ENCODE assay signal across 23 mouse cellular contexts in genomic region chr4:71524255-71524970, GRCm38 (mm10).
DNase-seq lines count a peak whose midpoint lies in the region; ATAC-seq and TF ChIP-seq lines count a peak whose summit lies in the region.
"Had no signal": no experiment of that assay in that cellular context is flagged by ENCODE, and none has a peak within 500 bp of the region (broad histone marks: within the 10 kb centered on the region; RNA-seq: fewer than 3 reads in every experiment).

No protein-coding gene starts in this region.

- H3K4me2 ChIP-seq in liver, postnatal 0 days (ENCODE audit: low read depth, low read length) = no peak overlapping the region
- H3K4me2 ChIP-seq in stomach, embryonic 14.5 days (replicated peaks; ENCODE audit: low read depth, low read length) = no peak overlapping the region
- no peak overlapping the region for H3K4me2 ChIP-seq in stomach, postnatal 0 days (replicated peaks; ENCODE audit: low read depth)
- H3K4me2 ChIP-seq: hindbrain, embryonic 13.5 days had no signal

- no peak overlapping the region for H3K27ac ChIP-seq in liver, postnatal 0 days (ENCODE audit: low read depth)
- H3K27ac ChIP-seq in stomach, embryonic 14.5 days (ENCODE audit: low read length) = no peak overlapping the region
- H3K27ac ChIP-seq in stomach, postnatal 0 days (replicated peaks) = no peak overlapping the region
- no peak overlapping the region for H3K27ac ChIP-seq in gastrocnemius, adult 2 months
- H3K27ac ChIP-seq: embryonic facial prominence, embryonic 10.5 days; heart, adult 2 months; hindbrain, embryonic 13.5 days; left cerebral cortex, adult 2 months had no signal

- 46% methylated on average over 4 of the region's 4 CpGs for WGBS in liver, postnatal 0 days (ENCODE audit: insufficient replicate concordance)
- WGBS in stomach, embryonic 14.5 days = 65% methylated on average over 4 of the region's 4 CpGs
- WGBS in stomach, postnatal 0 days = 44% methylated on average over 4 of the region's 4 CpGs

- peak; percentile 17 to 22 for DNase-seq in cerebellum, postnatal 10 days
- DNase-seq in cerebellum, postnatal 4 days (ENCODE audit: low spot score in 2 of 2) = no peak
- peak; percentile 2 for DNase-seq in liver
- DNase-seq in liver, postnatal 0 days = no peak
- DNase-seq in stomach, postnatal 0 days (ENCODE audit: low spot score) = no peak
- DNase-seq in gastrocnemius, adult 2 months = no peak
- no peak for DNase-seq in spleen, postnatal 4 days (ENCODE audit: low spot score in 2 of 2)
- DNase-seq: adrenal gland, postnatal 10 days; cerebellum, adult 8-10 months; gastrocnemius, postnatal 25 days; heart, adult 2 months; kidney, adult 18-20 months; kidney, postnatal 10 days; lung, postnatal 14 days; right cerebral cortex, adult 18-20 months; right cerebral cortex, postnatal 4 days had no signal

- TF ChIP-seq CTCF in liver, postnatal 0 days (IDR thresholded peaks at IDR 0.05; ENCODE audit: low read depth) = no peak
- no peak for TF ChIP-seq CTCF in stomach, postnatal 0 days (IDR thresholded peaks at IDR 0.05; ENCODE audit: low read depth)
- TF ChIP-seq CTCF in gastrocnemius, adult 2 months (IDR thresholded peaks at IDR 0.05) = no peak

- no peaks in the 10 kb centered on the region for H3K36me3 ChIP-seq in liver, postnatal 0 days (replicated peaks; ENCODE audit: insufficient read depth, low read length)
- no peaks in the 10 kb centered on the region for H3K36me3 ChIP-seq in stomach, embryonic 14.5 days (ENCODE audit: control insufficient read depth, insufficient read depth, low read length)
- H3K36me3 ChIP-seq in stomach, postnatal 0 days (ENCODE audit: control insufficient read depth, insufficient read depth, low read length) = no peaks in the 10 kb centered on the region
- H3K36me3 ChIP-seq: embryonic facial prominence, embryonic 10.5 days; hindbrain, embryonic 13.5 days had no signal

- no peak overlapping the region for H3K9ac ChIP-seq in liver, postnatal 0 days (replicated peaks)
- H3K9ac ChIP-seq in stomach, embryonic 14.5 days (replicated peaks; ENCODE audit: low read depth, low read length) = no peak overlapping the region
- no peak overlapping the region for H3K9ac ChIP-seq in stomach, postnatal 0 days (ENCODE audit: low read length)
- H3K9ac ChIP-seq: hindbrain, embryonic 13.5 days had no signal

- no peak for TF ChIP-seq EP300 in liver, postnatal 0 days (IDR thresholded peaks at IDR 0.05; ENCODE audit: low read depth)
- no peak for TF ChIP-seq EP300 in stomach, postnatal 0 days (optimal IDR thresholded peaks at IDR 0.05)

- intact Hi-C loops in gastrocnemius, adult 2 months (cut with DNase I) = no loop called here

- 0 out of 2 replicates have a peak, but pooled peaks cover 5% of the 10 kb centered on the region for H3K4me1 ChIP-seq in liver, postnatal 0 days (ENCODE audit: insufficient read depth)
- H3K4me1 ChIP-seq in stomach, embryonic 14.5 days (ENCODE audit: control insufficient read depth, insufficient read depth, low read length) = no peaks in the 10 kb centered on the region
- no peaks in the 10 kb centered on the region for H3K4me1 ChIP-seq in stomach, postnatal 0 days (replicated peaks; ENCODE audit: control insufficient read depth, insufficient read depth)
- H3K4me1 ChIP-seq: embryonic facial prominence, embryonic 10.5 days; hindbrain, embryonic 13.5 days; megakaryocyte, embryonic 14.5 days had no signal

- no peaks in the 10 kb centered on the region for H3K27me3 ChIP-seq in liver, postnatal 0 days (ENCODE audit: insufficient read depth, low read length)
- no peaks in the 10 kb centered on the region for H3K27me3 ChIP-seq in stomach, embryonic 14.5 days (ENCODE audit: control insufficient read depth, insufficient read depth, low read length)
- no peaks in the 10 kb centered on the region for H3K27me3 ChIP-seq in stomach, postnatal 0 days (ENCODE audit: control insufficient read depth, insufficient read depth, low read length)
- H3K27me3 ChIP-seq: megakaryocyte, embryonic 14.5 days had no signal

- H3K9me3 ChIP-seq in liver, postnatal 0 days (ENCODE audit: low read length) = no peaks in the 10 kb centered on the region
- H3K9me3 ChIP-seq in stomach, embryonic 14.5 days (ENCODE audit: control insufficient read depth, low read depth, low read length) = no peaks in the 10 kb centered on the region
- no peaks in the 10 kb centered on the region for H3K9me3 ChIP-seq in stomach, postnatal 0 days (ENCODE audit: control insufficient read depth, low read length)
- H3K9me3 ChIP-seq: embryonic facial prominence, embryonic 10.5 days; hindbrain, embryonic 13.5 days; megakaryocyte, embryonic 14.5 days had no signal

- H3K4me3 ChIP-seq in liver, postnatal 0 days (ENCODE audit: low read depth, low read length) = no peak overlapping the region
- H3K4me3 ChIP-seq in stomach, embryonic 14.5 days (ENCODE audit: low read depth, low read length) = no peak overlapping the region
- H3K4me3 ChIP-seq in stomach, postnatal 0 days (ENCODE audit: low read depth, low read length) = no peak overlapping the region
- no peak overlapping the region for H3K4me3 ChIP-seq in gastrocnemius, adult 2 months
- H3K4me3 ChIP-seq: embryonic facial prominence, embryonic 10.5 days; heart, adult 2 months; hindbrain, embryonic 13.5 days; left cerebral cortex, adult 2 months; megakaryocyte, embryonic 14.5 days had no signal

- no peak for ATAC-seq in liver, postnatal 0 days
- peak; percentile 72 for ATAC-seq in stomach, embryonic 14.5 days (ENCODE audit: insufficient number of reproducible peaks, insufficient read depth, low FRiP score, low read depth)
- ATAC-seq in stomach, postnatal 0 days (ENCODE audit: low FRiP score, low TSS enrichment) = no peak
- ATAC-seq: inflammation-experienced regulatory T-cells, adult 6 months; midbrain, embryonic 16.5 days had no signal

Comparison
In these comparisons a context has a peak if more than half of its experiments do, and no peak if none do; other contexts are left out.
1. DNase-seq: peak in cerebellum, postnatal 10 days (2 of 2) and liver (single experiment); none in cerebellum, postnatal 4 days (0 of 2), liver, postnatal 0 days (single experiment), stomach, postnatal 0 days (single experiment), gastrocnemius, adult 2 months (single experiment) and spleen, postnatal 4 days (0 of 2).